Mouse (Mus musculus) adrenal gland, postnatal 10 days (tissue): ENCODE measurements at regions not wholly inside any gene's neighbourhood (a gene's known extent, or its start where the extent isn't known, plus 50 kb on each side); places are given as distances from the start of the nearest gene placed in this dataset.
A peak's percentile ranks its signal among the peaks of the same experiment; 100 is the strongest.

Source experiments
- DNase-seq: peaks from one replicate; pipeline ENCODE4 v3.0.0; 2021; ENCODE audit warnings: mixed read lengths

- peak; percentile 32 for DNase-seq
Observed at GRCm38 (mm10) chr6:139391307-139391706, 110.5 kb downstream of the Rergl start.

DNA sequence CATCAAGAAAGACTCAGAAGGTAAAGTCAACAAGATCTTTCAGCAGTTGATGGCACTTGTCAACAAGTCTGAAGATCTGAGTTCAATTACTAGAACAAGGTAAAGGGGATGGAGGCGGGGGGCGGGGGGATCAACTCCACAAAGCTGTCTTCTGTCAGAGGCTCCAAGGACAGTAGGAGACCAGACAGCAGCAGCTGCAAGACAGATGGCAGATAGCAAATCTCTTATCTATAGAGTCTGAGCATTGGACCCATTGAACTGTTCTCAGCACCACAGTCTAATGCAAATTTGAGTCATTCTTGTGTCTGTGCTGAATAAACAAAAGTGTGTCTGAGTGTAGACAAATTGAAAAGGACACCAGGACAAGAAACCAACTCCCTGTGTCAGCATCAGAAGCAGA lies 150.8 kb downstream of the Rergl start:
- no peak for DNase-seq

DNA sequence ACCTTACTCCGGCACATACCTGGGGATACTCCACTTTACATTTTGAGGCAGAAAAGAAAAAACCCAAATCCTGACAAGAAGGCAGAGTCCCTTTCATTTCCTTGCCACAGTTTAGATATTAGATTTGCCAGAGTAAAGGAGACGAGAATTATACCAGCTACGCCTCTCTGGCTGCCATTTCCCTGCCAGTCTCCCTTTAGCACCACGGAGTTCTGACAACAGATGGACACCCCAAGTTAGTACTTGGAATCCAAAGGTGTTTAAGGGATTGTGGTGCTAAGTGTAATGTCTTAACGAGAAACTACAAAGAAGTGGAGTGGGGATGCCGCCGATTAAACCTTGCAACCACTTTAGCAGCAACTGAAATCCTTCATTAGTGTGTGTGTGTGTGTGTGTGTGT lies 176.6 kb downstream of the Rergl start:
- DNase-seq: no peak

GRCm38 (mm10) chr6:139307651-139308050 lies 194.1 kb downstream of the Rergl start:
- no peak for DNase-seq

DNA sequence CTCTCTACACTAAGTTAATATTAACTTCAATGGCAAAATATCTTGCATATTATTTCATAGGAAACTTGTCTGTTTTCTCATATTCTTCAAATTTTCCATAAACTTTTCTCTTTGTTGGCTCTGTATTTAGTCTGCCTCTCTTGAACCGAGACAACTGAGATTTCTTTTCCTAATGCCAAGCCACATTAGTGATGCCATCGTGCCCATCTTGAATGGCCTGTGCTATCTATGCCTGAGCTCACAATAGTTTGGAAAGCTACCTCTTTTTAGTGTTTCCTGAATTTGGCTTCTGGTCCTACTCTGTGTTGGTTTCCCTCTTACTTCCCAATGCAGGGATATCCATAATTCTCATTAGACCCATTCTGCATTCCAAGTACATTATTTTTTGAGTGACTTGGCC lies 197.5 kb downstream of the Rergl start:
- DNase-seq: no peak

DNA sequence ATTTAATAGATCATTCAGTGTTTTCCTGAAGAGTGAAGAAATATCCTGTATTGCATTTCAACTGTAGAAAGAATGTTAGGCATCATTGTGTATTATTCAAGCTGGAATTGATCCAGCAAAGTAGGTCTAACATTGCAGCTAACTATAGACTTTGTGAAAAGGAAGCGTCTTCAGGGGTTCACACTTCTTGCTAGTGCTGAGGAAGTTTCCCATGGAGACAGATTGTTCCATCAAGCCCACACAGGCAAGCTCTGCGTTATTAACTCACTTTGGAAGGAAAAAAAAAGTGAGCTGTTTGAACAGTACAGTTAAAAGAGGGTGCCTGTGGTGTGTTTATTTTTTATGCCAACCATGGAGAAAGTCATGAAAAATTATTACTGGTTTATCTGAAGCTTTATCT lies 206.1 kb downstream of the Rergl start:
- DNase-seq: no peak

DNA sequence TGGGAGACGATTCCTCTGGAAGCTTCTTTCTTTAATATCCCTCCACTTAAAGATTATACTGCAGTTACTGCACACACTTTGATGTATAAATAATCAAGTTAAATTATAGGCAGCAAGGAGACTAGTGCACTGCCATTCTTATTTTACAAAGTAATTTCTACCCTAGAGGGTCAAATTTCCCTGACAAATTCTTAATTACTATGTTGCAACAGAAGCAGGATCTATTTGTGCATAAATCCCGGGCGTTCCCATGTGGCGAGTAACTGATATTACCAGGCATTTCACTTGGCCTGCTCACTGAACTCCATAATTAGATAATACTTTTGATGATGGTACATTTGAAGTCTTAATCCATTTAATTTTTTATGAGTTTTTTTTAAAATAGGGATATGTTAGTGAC lies 222.7 kb downstream of the Rergl start:
- DNase-seq: no peak

GRCm38 (mm10) chr6:139275512-139275911 lies 226.3 kb downstream of the Rergl start:
- DNase-seq: no peak

- no peak for DNase-seq
Observed at GRCm38 (mm10) chr6:139253704-139254103, 248.1 kb downstream of the Rergl start.

DNA sequence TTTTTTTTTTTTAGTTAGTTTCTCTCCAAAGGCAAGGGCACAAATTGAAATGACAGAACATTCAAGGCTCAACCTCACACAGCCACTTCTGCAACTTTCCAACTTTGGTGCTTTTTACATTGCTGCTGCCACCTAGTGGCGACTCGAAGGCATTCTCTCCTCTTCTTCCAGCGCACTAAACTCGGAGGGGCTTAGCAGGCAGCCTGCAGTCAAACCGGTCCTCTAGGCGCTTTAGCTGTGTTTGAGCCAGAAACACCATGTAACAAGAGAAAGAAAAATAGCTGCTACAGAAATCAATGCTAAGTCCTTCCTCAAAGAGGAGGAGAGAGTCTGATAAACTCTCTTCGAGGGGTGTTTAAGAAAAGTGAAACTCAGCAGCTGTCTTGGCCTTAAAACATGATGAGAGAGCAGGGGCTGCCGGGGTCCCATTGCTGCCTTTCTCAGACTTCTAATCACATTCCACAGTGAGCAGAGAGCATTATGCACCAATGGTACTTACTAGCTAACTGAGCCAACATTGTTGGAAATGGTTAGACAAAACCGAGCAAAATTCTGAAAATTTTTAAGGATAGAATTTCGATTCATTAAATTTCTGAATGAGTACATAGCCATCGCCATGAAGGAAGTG lies 252.7 kb downstream of the Rergl start:
- peak; percentile 63 for DNase-seq

DNA sequence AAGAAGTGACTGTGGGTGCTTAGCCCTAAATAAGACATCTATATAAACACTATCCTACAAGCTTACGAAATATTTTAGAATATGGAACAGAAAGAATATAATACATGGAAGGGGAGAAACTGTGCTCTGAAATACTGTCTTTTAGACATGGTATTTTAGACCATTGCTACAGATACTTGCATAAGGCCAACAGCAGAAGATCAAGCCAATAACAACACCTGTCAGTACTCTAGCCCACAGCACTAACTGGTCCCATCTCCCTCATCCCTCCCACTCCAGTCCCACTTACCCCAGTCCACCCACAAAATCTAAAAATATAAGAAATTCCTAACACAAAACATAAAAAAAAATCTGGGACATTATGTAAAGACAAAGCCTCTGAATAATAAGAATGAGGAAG lies 275.6 kb downstream of the Rergl start:
- DNase-seq: no peak

DNA sequence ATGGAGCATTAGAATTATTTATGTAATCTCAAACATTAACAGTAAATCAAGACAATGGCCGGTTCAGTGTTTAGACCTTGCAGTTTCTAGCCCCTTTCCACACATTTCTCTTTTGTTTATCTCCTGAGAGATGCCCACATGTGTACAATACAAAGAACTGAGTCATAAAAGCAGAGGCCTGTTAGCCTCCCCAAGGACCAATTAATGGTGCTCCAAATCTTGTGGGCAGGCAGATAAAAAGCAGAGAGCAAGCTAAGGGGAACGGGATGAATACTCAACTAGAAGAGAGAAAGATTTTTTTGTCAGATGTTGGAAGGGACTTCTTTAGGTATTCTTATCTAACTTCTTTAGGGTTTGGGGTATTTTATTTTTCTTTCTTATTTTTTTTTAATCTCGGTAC lies 287.3 kb downstream of the Rergl start:
- no peak for DNase-seq

DNA sequence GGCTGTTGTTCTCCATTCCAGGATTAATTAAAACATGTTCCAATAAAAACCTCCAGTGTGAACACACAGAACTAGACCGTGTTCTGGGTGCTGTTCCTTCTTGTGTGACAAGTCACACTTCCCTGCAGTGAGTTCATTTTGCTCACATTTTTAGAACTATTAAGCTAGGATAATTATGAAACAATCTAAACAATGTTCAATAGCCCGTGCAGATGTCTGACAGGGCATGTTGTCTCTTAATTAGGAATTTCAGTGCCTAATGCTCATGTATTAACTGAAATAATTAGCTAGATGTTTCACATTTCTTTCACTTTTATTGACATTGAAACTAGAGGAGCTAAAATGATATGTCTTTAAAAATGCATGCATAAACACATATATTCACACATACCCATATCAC lies 291.5 kb downstream of the Rergl start:
- no peak for DNase-seq

GRCm38 (mm10) chr6:139198601-139199000 lies 303.2 kb downstream of the Rergl start:
- DNase-seq: no peak

DNA sequence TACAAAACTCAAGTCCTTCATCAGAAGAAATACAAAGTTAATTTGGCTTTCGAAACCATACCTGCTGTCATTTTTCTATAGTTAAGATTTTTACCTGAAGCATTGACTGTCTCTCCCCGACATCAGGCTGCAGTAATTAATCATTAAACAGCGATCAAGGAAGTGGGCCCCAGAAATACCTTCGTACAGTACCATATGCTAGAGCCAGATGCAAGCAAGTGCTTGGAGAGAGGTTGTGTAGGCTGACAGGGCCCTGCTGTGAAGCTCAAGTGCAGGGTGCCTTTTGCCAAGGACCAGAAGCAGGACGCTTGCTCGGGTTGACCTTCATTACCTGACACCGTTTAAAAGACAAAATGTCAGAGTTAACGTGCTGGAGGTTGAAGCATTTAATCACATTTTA lies 315.3 kb downstream of the Rergl start:
- DNase-seq: no peak

- no peak for DNase-seq
Observed at GRCm38 (mm10) chr6:139160352-139160751, 341.4 kb downstream of the Rergl start.

DNA sequence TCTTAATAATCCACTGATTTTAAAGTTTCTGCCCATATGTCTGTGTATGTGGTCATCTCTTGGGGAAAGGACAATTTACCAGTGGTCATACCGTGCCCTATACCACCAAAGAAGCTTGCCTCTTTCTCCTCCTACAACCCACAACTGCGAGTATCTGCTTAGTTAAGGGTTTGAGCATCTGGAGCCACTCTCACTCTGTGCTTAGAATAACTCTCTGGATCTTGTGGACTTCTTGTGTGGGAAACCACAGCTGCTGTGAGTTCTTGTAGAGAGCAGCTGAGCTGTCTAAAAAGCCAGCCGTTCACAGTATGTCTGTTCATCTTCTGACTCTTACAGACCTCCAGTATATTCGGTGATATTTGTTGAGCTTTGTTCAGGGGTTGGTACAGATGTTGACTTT lies 342.0 kb downstream of the Rergl start:
- DNase-seq: no peak

DNA sequence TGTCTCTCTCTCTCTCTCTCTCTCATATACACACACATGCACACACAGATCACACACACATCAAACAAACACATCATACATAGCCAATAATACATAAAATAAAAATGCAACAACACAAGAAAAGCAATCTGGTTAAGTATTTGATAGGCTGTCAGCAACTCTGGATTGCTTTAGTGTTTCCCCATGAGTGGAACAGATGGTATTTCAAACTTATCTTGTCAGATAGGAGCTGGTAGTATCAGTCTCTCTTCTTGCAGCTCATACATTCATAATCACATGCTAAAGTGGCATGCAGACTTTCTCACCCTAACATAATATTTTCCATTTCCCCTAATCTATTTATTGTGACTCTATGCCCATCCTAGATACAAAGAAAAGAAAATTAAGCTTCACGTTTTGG lies 347.0 kb downstream of the Rergl start:
- DNase-seq: no peak

GRCm38 (mm10) chr6:139135693-139136092 lies 366.1 kb downstream of the Rergl start:
- DNase-seq: no peak

DNA sequence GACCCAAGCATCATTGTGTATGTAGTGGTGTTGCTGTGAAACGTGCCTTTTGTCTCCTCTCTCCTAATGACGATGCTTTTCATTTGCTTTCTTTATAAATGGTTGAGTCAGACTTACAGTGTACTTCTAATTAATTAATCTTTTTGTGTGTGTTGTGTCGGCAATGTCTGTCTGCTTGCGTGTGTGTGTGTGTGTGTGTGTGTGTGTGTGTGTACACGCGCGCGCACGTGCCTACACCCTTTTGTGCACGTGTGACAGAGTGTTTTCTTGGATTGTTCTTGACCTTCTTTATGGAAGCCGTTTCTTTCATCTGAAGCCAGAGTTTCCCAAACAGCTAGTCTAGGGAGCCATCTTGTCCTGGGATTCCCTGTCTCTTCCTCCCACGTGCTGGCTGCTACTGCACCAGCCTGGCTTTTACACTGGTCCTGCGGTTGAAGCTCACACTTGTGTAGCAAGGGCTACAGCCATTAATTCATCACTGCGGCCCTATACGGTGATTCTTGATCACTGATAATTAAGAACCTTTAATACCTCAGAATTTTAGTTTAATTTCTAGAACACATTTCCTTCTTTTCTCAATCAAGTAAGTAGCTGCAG lies 369.6 kb downstream of the Rergl start:
- no peak for DNase-seq

DNA sequence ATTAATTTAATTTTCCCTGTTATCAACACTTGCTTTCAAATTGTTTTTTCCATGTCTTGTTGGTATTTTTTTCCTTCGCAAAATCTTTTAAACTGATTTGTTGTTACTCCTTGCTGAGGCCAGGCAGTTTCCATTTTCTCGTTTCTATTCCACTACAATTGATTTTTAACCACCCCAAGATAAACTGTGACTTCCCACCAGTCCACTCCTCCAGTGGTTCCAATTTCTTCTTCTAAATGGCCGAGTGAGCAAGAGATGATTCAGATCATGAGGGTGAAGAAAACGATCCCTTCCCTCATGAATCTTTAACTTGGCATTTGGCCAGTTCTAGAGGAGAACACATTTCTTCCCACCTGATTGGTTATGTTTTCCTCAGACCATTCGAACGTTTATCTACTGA lies 393.5 kb downstream of the Rergl start:
- no peak for DNase-seq

DNA sequence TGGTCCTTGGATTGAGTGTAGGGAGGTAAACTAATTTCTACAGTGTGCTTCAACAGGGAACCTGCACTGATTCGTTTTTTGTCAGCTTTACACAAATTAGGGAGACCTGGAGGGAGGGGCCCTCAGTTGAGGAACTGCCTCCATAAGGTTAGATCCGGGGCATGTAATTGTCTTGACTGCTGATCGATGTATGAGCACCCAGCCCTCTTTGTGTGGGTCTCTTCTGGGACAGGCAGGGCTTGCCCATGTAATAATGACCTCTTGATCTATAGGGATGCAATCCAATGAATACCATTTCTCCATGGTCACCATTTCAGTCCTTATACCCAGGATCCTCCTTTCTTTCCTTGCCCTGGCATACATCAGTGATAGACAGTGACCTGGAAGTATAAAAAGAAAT lies 398.4 kb downstream of the Rergl start:
- DNase-seq: no peak

DNA sequence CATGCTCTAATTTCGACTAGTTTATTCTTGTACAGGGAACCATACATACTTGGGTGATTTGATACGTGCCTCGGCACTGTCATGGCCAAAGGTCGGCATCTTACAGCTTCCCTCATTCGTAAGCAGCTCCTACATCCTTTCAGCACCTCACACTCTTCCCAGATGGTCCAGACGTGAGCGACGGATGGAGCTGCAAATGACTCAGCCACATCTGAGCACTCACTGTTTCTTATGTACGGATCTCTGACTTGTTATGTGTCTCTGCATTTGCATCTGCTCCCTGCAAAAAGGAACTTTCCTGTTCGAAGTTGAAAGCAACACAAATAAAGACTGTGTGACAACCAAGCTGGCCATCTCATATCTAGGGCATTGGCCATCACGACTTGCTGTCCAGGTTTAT lies 402.5 kb downstream of the Rergl start:
- no peak for DNase-seq

GRCm38 (mm10) chr6:139075433-139075832 lies 417.1 kb upstream of the Igbp1b start:
- no peak for DNase-seq

GRCm38 (mm10) chr6:139027696-139028095 lies 369.4 kb upstream of the Igbp1b start:
- no peak for DNase-seq
